In the genomic region with DNA sequence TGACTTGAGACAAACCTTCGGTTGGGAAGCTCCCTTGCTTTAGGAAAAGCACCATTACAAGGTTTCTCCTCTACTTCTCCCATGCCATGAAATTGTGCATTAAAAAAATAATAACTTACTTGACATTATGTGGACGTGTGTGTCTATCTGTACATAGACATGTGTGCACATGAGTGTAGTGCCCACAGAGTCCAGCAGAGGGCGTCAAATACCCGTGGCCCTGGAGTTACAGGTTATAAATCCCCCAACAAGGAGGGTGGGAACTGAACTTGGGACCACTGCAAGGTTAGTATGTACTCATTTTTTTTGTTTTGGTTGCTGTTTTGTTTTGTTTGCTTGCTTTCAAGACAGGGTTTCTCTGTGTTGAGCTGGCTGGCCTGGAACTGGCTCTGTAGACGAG, we compare ENCODE assay signal across 17 mouse cellular contexts. TPM values are rescaled to one million over a fixed set of nuclear protein-coding genes. Genes with fewer than 3 reads are reported as not detected.
DNase-seq lines count a peak whose midpoint lies in the region; ATAC-seq and TF ChIP-seq lines count a peak whose summit lies in the region.
"Had no signal": no experiment of that assay in that cellular context is flagged by ENCODE, and none has a peak within 500 bp of the region (broad histone marks: within the 10 kb centered on the region; RNA-seq: fewer than 3 reads in every experiment).

No protein-coding gene starts in this region.

- no peaks in the 10 kb centered on the region for H3K27me3 ChIP-seq in liver, postnatal 0 days (ENCODE audit: insufficient read depth, low read length)
- peaks cover 5% of the 10 kb centered on the region; the same call in 1 of the 2 replicates for H3K27me3 ChIP-seq in G1E (ENCODE audit: insufficient read depth, low read length)
- H3K27me3 ChIP-seq in stomach, postnatal 0 days (ENCODE audit: control insufficient read depth, insufficient read depth, low read length): no peaks in the 10 kb centered on the region
- no peaks in the 10 kb centered on the region for H3K27me3 ChIP-seq in midbrain, embryonic 13.5 days
- H3K27me3 ChIP-seq: heart, embryonic 15.5 days; hindbrain, embryonic 12.5 days; lung, embryonic 15.5 days; megakaryocyte, embryonic 14.5 days; neural tube, embryonic 13.5 days had no signal

- no peaks in the 10 kb centered on the region for H3K4me1 ChIP-seq in liver, postnatal 0 days (ENCODE audit: insufficient read depth)
- no peaks in the 10 kb centered on the region for H3K4me1 ChIP-seq in G1E (ENCODE audit: insufficient read depth, low read depth, low read length)
- no peaks in the 10 kb centered on the region for H3K4me1 ChIP-seq in stomach, postnatal 0 days (replicated peaks; ENCODE audit: control insufficient read depth, insufficient read depth)
- no peaks in the 10 kb centered on the region for H3K4me1 ChIP-seq in midbrain, embryonic 13.5 days (replicated peaks)
- H3K4me1 ChIP-seq: forebrain, embryonic 10.5 days; heart, embryonic 15.5 days; hindbrain, embryonic 12.5 days; lung, embryonic 15.5 days; megakaryocyte, embryonic 14.5 days; neural tube, embryonic 13.5 days had no signal

- ATAC-seq in liver, postnatal 0 days: no peak
- ATAC-seq in G1E (ENCODE audit: extremely low read depth, insufficient number of reproducible peaks, low FRiP score, poor library complexity, severe bottlenecking): no peak
- ATAC-seq in stomach, postnatal 0 days (ENCODE audit: low FRiP score, low TSS enrichment): no peak
- no peak for ATAC-seq in midbrain, embryonic 13.5 days

- TF ChIP-seq CTCF in liver, postnatal 0 days (IDR thresholded peaks at IDR 0.05; ENCODE audit: low read depth): peak; percentile 25; the same call in 1 of the 2 replicates
- TF ChIP-seq CTCF in G1E (IDR thresholded peaks at IDR 0.05; ENCODE audit: low read depth, low read length): peak; percentile 24; the same call in 1 of the 2 replicates
- peak; percentile 43 for TF ChIP-seq CTCF in stomach, postnatal 0 days (IDR thresholded peaks at IDR 0.05; ENCODE audit: low read depth)

- peak; percentile 10 to 13 for DNase-seq in cerebellum, postnatal 10 days
- no peak for DNase-seq in cerebellum, adult 9-11 months
- no peak for DNase-seq in liver, postnatal 0 days
- no peak for DNase-seq in liver
- DNase-seq in G1E (ENCODE audit: low spot score): no peak
- no peak for DNase-seq in stomach, postnatal 0 days (ENCODE audit: low spot score)
- DNase-seq in adipocyte (ENCODE audit: low spot score): no peak
- DNase-seq: cerebellum, adult 2 months; kidney, adult 9 months; thymus, postnatal 36 days had no signal

- no peak overlapping the region for H3K4me2 ChIP-seq in liver, postnatal 0 days (ENCODE audit: low read depth, low read length)
- no peak overlapping the region for H3K4me2 ChIP-seq in stomach, postnatal 0 days (replicated peaks; ENCODE audit: low read depth)
- no peak overlapping the region for H3K4me2 ChIP-seq in midbrain, embryonic 13.5 days (replicated peaks)
- H3K4me2 ChIP-seq: heart, embryonic 15.5 days; hindbrain, embryonic 12.5 days; lung, embryonic 15.5 days; neural tube, embryonic 13.5 days had no signal

- H3K4me3 ChIP-seq in liver, postnatal 0 days (ENCODE audit: low read depth, low read length): no peak overlapping the region
- no peak overlapping the region for H3K4me3 ChIP-seq in G1E (ENCODE audit: low read depth, low read length)
- no peak overlapping the region for H3K4me3 ChIP-seq in stomach, postnatal 0 days (ENCODE audit: low read depth, low read length)
- H3K4me3 ChIP-seq in midbrain, embryonic 13.5 days (replicated peaks): no peak overlapping the region
- H3K4me3 ChIP-seq: forebrain, embryonic 10.5 days; heart, embryonic 15.5 days; hindbrain, embryonic 12.5 days; lung, embryonic 15.5 days; megakaryocyte, embryonic 14.5 days; neural tube, embryonic 13.5 days had no signal

- 49% methylated on average over 5 of the region's 5 CpGs for WGBS in liver, postnatal 0 days (ENCODE audit: insufficient replicate concordance)
- 59% methylated on average over 5 of the region's 5 CpGs for WGBS in stomach, postnatal 0 days
- 65% methylated on average over 5 of the region's 5 CpGs for WGBS in midbrain, embryonic 13.5 days

- no peaks in the 10 kb centered on the region for H3K36me3 ChIP-seq in liver, postnatal 0 days (replicated peaks; ENCODE audit: insufficient read depth, low read length)
- no peaks in the 10 kb centered on the region for H3K36me3 ChIP-seq in G1E (replicated peaks)
- H3K36me3 ChIP-seq in stomach, postnatal 0 days (ENCODE audit: control insufficient read depth, insufficient read depth, low read length): no peaks in the 10 kb centered on the region
- H3K36me3 ChIP-seq in midbrain, embryonic 13.5 days: no peaks in the 10 kb centered on the region
- H3K36me3 ChIP-seq: forebrain, embryonic 10.5 days; heart, embryonic 15.5 days; hindbrain, embryonic 12.5 days; lung, embryonic 15.5 days; neural tube, embryonic 13.5 days had no signal

- H3K9ac ChIP-seq in liver, postnatal 0 days (replicated peaks): no peak overlapping the region
- no peak overlapping the region for H3K9ac ChIP-seq in stomach, postnatal 0 days (ENCODE audit: low read length)
- no peak overlapping the region for H3K9ac ChIP-seq in midbrain, embryonic 13.5 days (replicated peaks)
- H3K9ac ChIP-seq: heart, embryonic 15.5 days; hindbrain, embryonic 12.5 days; lung, embryonic 15.5 days; neural tube, embryonic 13.5 days had no signal

- TF ChIP-seq EP300 in liver, postnatal 0 days (IDR thresholded peaks at IDR 0.05; ENCODE audit: low read depth): no peak
- TF ChIP-seq EP300 in stomach, postnatal 0 days (optimal IDR thresholded peaks at IDR 0.05): no peak

- no peaks in the 10 kb centered on the region for H3K9me3 ChIP-seq in liver, postnatal 0 days (ENCODE audit: low read length)
- H3K9me3 ChIP-seq in G1E (replicated peaks): peaks cover 9% of the 10 kb centered on the region
- no peaks in the 10 kb centered on the region for H3K9me3 ChIP-seq in stomach, postnatal 0 days (ENCODE audit: control insufficient read depth, low read length)
- H3K9me3 ChIP-seq in midbrain, embryonic 13.5 days: no peaks in the 10 kb centered on the region
- H3K9me3 ChIP-seq: heart, embryonic 15.5 days; hindbrain, embryonic 12.5 days; lung, embryonic 15.5 days; neural tube, embryonic 13.5 days had no signal

- no peak overlapping the region for H3K27ac ChIP-seq in liver, postnatal 0 days (ENCODE audit: low read depth)
- no peak overlapping the region for H3K27ac ChIP-seq in stomach, postnatal 0 days (replicated peaks)
- H3K27ac ChIP-seq in midbrain, embryonic 13.5 days: no peak overlapping the region
- H3K27ac ChIP-seq: forebrain, embryonic 10.5 days; heart, embryonic 15.5 days; hindbrain, embryonic 12.5 days; lung, embryonic 15.5 days; neural tube, embryonic 13.5 days had no signal

RNA-seq across cellular contexts. Expression of a gene that starts 42.6 kb away (rescaled TPM):
- polyA plus RNA-seq in liver, postnatal 0 days (2015; fragmentation: Nextera tagmentation; extraction: Ambion mirVana): 0.09 and 0.14 TPM in 2 replicates
- total RNA-seq in G1E (2014; fragmentation: Nextera tagmentation): not detected in 2 replicates
- total RNA-seq in G1E (2017): 0.05 and 0.06 TPM in 2 replicates
- not detected in 2 replicates for polyA plus RNA-seq in G1E (2012)
- 20.3 and 20.5 TPM in 2 replicates for polyA plus RNA-seq in stomach, postnatal 0 days (2015; fragmentation: Nextera tagmentation; extraction: Ambion mirVana)
- polyA plus RNA-seq in midbrain, embryonic 13.5 days (2015; fragmentation: Nextera tagmentation; extraction: Ambion mirVana): 1.1 and 1.6 TPM in 2 replicates

Comparison
In these comparisons a context has a peak if more than half of its experiments do, and no peak if none do; other contexts are left out.
1. DNase-seq: peak in cerebellum, postnatal 10 days (2 of 2); none in cerebellum, adult 9-11 months (single experiment), liver, postnatal 0 days (single experiment), liver (single experiment), G1E (single experiment), stomach, postnatal 0 days (single experiment) and adipocyte (single experiment).
2. Peak in every context shown above with its lines, with median percentiles within 50 percentile points of each other: CTCF ChIP-seq.